In the genomic region with DNA sequence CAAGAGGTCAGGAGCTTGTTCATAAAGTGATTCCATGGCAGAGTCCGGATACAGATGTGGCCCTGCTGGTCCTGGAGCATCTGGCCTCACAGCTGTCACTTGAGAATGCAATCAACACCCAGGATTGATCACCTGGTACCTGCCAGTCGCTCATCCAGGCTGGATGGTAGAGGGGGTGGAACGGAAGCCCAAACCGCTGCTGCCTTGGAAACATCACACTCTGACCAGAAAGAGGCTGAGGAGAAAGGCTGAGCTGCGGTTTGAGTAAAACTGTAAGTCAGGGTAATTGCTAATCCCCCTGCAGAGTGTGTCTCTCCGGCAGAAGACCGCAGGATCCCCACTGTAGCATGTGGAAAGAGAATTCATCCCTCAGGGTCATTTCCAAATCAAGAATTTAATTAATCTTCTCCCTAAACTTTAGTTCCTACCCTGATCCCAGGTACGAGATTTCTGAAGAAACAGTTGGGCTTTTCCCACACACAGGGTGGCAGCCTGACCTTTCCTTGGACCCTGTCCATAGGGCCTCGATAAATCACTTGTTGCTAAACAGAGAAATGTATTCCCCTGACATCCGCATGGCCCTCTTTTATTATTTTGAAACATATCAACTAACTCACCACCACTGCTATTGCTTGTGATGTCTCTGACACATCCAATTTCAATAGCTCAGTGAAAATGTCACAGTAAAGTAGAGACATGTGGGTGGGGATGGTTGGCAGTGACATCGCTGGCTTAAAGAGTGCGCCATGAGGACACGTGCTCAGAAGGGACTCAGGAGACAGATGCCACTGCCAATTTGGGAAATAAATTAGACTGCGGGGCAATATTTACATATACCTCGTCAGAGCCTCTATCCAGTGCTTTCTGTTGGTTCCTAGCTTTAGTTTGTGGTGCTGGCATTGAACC, we compare ENCODE assay signal across 21 mouse cellular contexts.
DNase-seq lines count a peak whose midpoint lies in the region.
"Had no signal": no experiment of that assay in that cellular context is flagged by ENCODE, and none has a peak within 500 bp of the region (broad histone marks: within the 10 kb centered on the region; RNA-seq: fewer than 3 reads in every experiment).

No protein-coding gene starts in this region.

- H3K4me3 ChIP-seq in limb, embryonic 10.5 days, result no peak overlapping the region
- H3K4me3 ChIP-seq: hindbrain, embryonic 15.5 days; liver, embryonic 12.5 days; megakaryocyte, embryonic 14.5 days; stomach, embryonic 15.5 days had no signal

- H3K4me1 ChIP-seq in limb, embryonic 10.5 days, result peaks cover 26% of the 10 kb centered on the region

- no peaks in the 10 kb centered on the region for H3K36me3 ChIP-seq in limb, embryonic 10.5 days
- H3K36me3 ChIP-seq: hindbrain, embryonic 15.5 days; liver, embryonic 12.5 days; stomach, embryonic 15.5 days had no signal

- no peaks in the 10 kb centered on the region for H3K27me3 ChIP-seq in limb, embryonic 10.5 days (ENCODE audit: low read depth, poor library complexity, severe bottlenecking)
- H3K27me3 ChIP-seq: hindbrain, embryonic 15.5 days; liver, embryonic 12.5 days; Patski; stomach, embryonic 15.5 days had no signal

- peak; percentile 27 for DNase-seq in embryo, embryonic 11 days
- no peak for DNase-seq in embryo, embryonic 10.5 days (ENCODE audit: low spot score)
- peak; percentile 36 for DNase-seq in CD4-positive helper T cell, adult 2 months (ENCODE audit: low read depth, low spot score)
- peak; percentile 24 to 39 for DNase-seq in adrenal gland, postnatal 36 days
- DNase-seq in limb, embryonic 10.5 days (ENCODE audit: low spot score), result peak; percentile 37
- DNase-seq in gastrocnemius, postnatal 10 days, result no peak
- no peak for DNase-seq in gastrocnemius, postnatal 36 days
- DNase-seq: B cell, adult 2 months; cerebellum, adult 11-12 months; cerebellum, postnatal 25 days; heart, postnatal 36 days; kidney, adult 18-20 months; kidney, postnatal 10 days; lung, adult 2 months; right cerebral cortex, postnatal 14 days; thymus, adult 18-20 months had no signal

- WGBS in limb, embryonic 10.5 days, result 63% methylated on average over 15 of the region's 15 CpGs

- intact Hi-C loops in gastrocnemius, postnatal 36 days (cut with DNase I), result no loop called here

- H3K27ac ChIP-seq in limb, embryonic 10.5 days, result no peak overlapping the region
- H3K27ac ChIP-seq: hindbrain, embryonic 15.5 days; liver, embryonic 12.5 days; stomach, embryonic 15.5 days had no signal

- H3K9me3 ChIP-seq in limb, embryonic 10.5 days (replicated peaks), result no peaks in the 10 kb centered on the region
- H3K9me3 ChIP-seq: hindbrain, embryonic 15.5 days; liver, embryonic 12.5 days; stomach, embryonic 15.5 days had no signal

Comparison
In these comparisons a context has a peak if more than half of its experiments do, and no peak if none do; other contexts are left out.
1. DNase-seq: peak in embryo, embryonic 11 days (single experiment), CD4-positive helper T cell, adult 2 months (single experiment), adrenal gland, postnatal 36 days (2 of 2) and limb, embryonic 10.5 days (single experiment); none in embryo, embryonic 10.5 days (single experiment), gastrocnemius, postnatal 10 days (single experiment) and gastrocnemius, postnatal 36 days (0 of 2).